Mouse (Mus musculus) splenic B cell, adult 2 months (primary cell): Measurements from ENCODE around the gene Grin2b.

Experiments
- DNase-seq: peaks from one replicate; pipeline ENCODE4 v3.0.0-alpha.2; 2011; ENCODE audit warnings: low read depth, low spot score
- H3K27me3 ChIP-seq: 2 replicates; pipeline ENCODE4 v1.6.1; 2012; ENCODE audit warnings: mild to moderate bottlenecking, low read length, moderate library complexity, mixed read lengths; ENCODE audit not compliant: control insufficient read depth, poor library complexity, insufficient read depth, severe bottlenecking
- H3K36me3 ChIP-seq: 2 replicates; pipeline ENCODE4 v1.6.1; 2012; ENCODE audit warnings: mild to moderate bottlenecking, low read length, moderate library complexity, mixed read lengths; ENCODE audit not compliant: control insufficient read depth, poor library complexity, insufficient read depth, severe bottlenecking

The Grin2b gene

GRCm38 (mm10) chr6:136130456-136130855 lies 42.9 kb downstream of the Grin2b start:
- no peak for DNase-seq
- Histone ChIP-seq H3K27me3 (no peaks in the 10 kb centered on the region), H3K36me3 (no peaks in the 10 kb centered on the region)

DNA sequence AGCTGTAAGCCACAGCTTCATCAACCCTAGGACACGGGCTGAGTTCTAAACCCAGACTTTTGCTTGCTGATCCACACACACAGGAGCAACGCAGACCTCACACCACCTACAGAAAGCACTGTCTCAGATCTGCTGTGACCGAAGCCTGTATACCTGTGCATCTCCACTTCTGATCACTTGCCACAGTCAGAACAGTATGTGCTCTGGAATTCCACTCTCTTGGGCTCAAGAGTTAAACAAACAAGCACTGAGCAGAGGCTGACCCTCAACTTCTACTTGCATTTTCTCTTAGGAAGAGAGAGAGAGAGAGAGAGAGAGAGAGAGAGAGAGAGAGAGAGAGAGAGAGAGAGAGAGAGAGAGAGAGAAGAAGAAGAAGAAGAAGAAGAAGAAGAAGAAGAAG lies 50.7 kb downstream of the Grin2b start:
- Histone ChIP-seq H3K36me3 (no peaks in the 10 kb centered on the region), H3K27me3 (no peaks in the 10 kb centered on the region)
- DNase-seq, result no peak

DNA sequence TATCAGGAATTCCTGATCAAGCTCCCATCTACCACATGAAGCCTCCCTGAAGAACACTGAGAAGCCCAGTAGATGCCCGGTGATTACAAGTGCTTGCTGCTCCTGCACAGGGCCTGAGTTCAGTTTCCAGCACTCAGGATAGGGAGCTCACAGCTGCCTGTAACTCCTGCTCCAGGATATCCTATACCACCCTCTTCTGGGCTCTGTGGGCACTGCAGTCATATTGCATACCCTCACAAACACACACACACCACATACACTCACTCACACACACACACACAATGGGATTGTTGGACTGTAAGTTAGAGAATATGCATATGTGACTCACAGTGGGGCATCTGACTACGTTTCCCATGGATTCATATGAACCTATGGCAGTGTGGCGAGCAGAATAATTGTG lies 55.9 kb downstream of the Grin2b start:
- H3K36me3 ChIP-seq, result no peaks in the 10 kb centered on the region
- H3K27me3 ChIP-seq, result no peaks in the 10 kb centered on the region
- DNase-seq, result no peak

DNA sequence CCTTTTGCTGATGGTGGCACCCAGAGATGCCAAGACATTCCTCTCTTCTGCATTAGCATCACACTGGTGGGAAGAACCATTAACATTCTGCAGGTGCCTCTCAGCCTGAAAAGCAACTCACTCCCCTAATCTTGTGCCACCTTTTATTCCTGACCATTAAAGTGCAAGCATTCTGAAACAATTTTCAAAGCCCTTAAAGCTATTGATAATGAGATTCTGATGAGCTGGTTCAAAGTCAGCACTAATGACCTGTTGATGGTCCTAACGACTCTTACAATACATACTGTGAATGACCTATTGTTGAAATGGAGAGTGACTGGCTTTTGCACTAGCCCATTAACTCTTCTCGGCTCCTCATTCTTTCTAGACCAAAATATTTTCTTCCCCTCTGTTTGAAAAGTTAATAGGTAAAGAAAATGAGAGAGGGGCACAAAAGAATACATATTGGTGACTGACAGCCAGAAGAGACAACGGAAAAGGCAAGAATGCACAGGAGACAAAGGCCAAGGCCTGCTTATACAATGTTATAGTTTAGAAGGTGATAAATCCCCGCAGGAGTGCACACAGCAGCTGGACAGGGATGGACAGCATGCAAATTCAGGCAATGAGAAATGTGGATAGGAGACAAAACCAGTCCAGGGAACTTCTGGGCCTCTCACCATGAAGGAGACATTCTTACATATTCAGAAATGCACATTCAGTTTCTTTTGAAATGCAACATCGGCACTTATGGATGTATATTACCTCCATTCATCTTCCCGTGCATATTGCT lies 59.5 kb downstream of the Grin2b start:
- H3K36me3 ChIP-seq, result no peaks in the 10 kb centered on the region

GRCm38 (mm10) chr6:136109172-136109571 lies 64.1 kb downstream of the Grin2b start:
- Histone ChIP-seq H3K36me3 (no peaks in the 10 kb centered on the region), H3K27me3 (no peaks in the 10 kb centered on the region)
- DNase-seq, result no peak

More for the DNA sequence above, 59.5 kb downstream of the Grin2b start:
- DNase-seq, result no peak
- H3K27me3 ChIP-seq, result no peaks in the 10 kb centered on the region

DNA sequence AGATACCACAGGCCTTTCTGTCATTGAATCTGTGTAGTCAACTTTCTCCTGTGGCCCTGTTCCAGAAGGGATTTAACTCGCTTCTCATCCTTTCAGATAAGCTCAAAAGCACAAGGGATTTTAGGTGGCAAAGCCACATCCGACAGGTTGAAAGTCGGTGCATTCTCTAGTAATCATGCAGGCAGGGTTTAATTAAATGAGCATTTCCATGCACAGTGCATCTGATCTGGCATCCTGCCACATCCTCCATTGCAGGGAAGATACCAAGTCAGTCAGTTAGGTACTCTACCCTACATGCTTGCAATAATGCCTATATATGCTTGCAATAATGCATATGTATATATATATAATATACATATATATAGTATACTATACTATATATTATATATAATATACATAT lies 64.8 kb downstream of the Grin2b start:
- Histone ChIP-seq H3K27me3 (no peaks in the 10 kb centered on the region), H3K36me3 (no peaks in the 10 kb centered on the region)
- DNase-seq, result no peak

DNA sequence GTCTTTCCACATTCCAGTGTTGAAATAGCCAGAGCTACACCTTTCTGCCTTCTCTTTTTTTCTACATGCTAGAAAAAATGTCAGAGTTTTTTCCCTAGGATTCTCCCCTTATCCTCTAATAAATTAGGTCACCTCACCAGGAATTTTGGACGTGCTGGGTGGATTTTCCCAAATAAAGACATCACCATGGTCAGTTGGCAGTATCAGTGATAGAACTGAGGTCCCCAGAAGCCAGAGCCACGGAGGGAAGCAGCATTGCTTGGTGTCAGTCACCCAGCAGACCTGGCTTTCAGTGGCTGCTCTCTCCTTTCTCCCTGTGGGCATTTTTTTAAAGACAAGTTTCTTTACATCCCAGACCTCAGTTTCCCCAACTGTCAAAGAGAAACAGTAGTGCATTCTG lies 68.1 kb downstream of the Grin2b start:
- no peaks in the 10 kb centered on the region for H3K27me3 ChIP-seq
- H3K36me3 ChIP-seq, result no peaks in the 10 kb centered on the region
- DNase-seq, result no peak

DNA sequence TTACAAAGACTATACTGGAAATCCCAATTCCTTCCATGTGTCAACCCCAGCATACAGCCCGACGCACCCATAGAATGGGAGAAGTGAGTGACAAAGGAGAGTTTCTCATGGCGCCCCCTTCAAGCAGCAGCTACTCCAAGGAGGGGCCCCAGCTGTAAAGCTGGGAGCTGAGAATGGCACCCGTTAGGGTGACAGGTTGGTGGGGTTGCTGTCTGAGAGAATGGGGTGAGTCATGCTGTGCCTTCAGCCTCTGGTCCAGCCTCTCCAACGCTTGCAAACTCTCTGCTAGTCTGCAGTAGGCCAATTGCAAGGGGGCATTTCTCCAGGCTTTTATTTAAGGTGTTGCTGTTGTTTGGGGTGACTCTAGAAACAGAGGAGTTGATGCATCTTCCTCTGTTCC lies 73.1 kb downstream of the Grin2b start:
- no peaks in the 10 kb centered on the region for H3K27me3 ChIP-seq
- no peak for DNase-seq
- H3K36me3 ChIP-seq, result no peaks in the 10 kb centered on the region

- H3K27me3 ChIP-seq, result no peaks in the 10 kb centered on the region
- DNase-seq, result no peak
Measured at GRCm38 (mm10) chr6:136096269-136096668, 77.0 kb downstream of the Grin2b start.

DNA sequence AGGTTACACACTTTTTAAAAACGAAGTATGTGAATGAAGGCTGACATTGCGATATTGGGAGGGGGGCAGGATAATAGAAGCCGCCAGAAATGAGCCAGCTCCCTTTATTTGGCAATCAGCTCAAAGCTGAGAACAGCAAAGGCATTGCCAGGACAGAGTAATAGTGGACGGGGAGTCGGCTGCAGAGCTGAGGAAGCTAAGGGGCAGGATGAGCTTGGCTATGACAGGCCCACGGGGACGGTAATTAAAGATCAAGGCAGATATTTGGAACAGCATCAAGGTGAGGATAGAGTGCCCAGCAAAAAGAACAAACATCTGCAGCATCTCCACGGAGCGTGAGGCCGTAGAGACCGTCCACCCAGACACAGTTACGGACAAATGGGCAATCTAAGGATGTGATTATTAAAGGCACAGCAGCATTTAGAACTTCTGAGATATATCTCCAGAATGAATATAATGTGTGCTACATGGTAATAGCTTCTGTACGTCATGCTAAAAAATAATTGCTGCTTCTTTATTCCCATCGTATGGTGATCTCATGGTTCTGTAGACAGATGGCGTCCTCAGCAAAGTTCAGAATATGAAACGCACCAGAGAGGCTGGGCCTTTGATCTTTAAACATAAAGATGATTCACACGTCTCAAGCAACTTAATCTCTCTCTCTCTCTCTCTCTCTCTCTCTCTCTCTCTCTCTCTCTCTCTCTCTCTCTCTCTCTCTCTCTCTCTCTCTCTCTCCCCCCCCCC lies 93.1 kb downstream of the Grin2b start:
- Histone ChIP-seq H3K27me3 (no peaks in the 10 kb centered on the region), H3K36me3 (no peaks in the 10 kb centered on the region)
- no peak for DNase-seq

More at GRCm38 (mm10) chr6:136096269-136096668, 77.0 kb downstream of the Grin2b start:
- no peaks in the 10 kb centered on the region for H3K36me3 ChIP-seq

- DNase-seq, result no peak
- no peaks in the 10 kb centered on the region for H3K27me3 ChIP-seq
Measured at GRCm38 (mm10) chr6:136072326-136073054, 100.8 kb downstream of the Grin2b start.

GRCm38 (mm10) chr6:136070101-136070500 lies 103.2 kb downstream of the Grin2b start:
- H3K27me3 ChIP-seq, result no peaks in the 10 kb centered on the region
- DNase-seq, result no peak
- H3K36me3 ChIP-seq, result no peaks in the 10 kb centered on the region

More at GRCm38 (mm10) chr6:136072326-136073054, 100.8 kb downstream of the Grin2b start:
- H3K36me3 ChIP-seq, result no peaks in the 10 kb centered on the region

DNA sequence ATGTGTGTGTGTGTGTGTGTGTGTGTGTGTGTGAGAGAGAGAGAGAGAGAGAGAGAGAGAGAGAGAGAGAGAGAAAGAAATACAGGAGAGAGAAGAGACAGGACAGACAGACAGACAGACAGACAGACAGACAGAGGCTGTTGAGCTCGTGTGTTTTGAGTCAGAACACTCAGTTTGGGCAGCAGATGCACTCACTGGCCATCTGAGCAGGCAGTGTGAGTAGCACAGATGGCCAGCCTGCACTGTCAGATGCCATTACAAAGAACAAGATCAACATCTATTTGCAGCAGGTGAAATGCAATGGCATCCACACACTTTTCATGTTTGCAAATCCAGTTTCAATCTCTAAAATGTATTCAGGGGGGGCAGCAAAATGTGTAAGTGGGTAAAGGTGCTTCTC lies 120.0 kb downstream of the Grin2b start:
- no peak for DNase-seq
- Histone ChIP-seq H3K36me3 (no peaks in the 10 kb centered on the region), H3K27me3 (no peaks in the 10 kb centered on the region)

- no peaks in the 10 kb centered on the region for H3K27me3 ChIP-seq
- no peaks in the 10 kb centered on the region for H3K36me3 ChIP-seq
- no peak for DNase-seq
Measured at GRCm38 (mm10) chr6:136050346-136050745, 123.0 kb downstream of the Grin2b start.

DNA sequence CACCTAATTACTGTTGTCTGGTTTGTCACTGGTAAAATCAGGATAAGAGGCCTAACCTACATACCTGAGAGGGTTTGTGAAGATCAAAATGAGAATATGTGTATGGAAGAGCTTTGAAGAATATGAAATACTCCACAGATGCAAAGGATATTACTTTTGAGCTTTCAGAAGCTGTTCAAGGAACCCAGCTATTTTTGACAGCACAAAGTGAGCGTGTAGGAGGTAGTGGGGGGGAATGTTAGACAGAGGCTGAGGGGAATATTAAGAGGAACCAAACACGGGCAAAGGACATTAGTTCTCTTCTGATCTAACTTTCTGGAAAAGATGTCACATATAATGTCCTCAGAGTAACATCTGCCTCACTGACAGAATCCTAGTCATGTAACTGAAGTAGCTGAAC lies 125.2 kb downstream of the Grin2b start:
- Histone ChIP-seq H3K27me3 (no peaks in the 10 kb centered on the region; the same call in 1 of the 2 replicates), H3K36me3 (no peaks in the 10 kb centered on the region)
- no peak for DNase-seq
